7 mouse cellular contexts compared by ENCODE assay signal in the genomic region with DNA sequence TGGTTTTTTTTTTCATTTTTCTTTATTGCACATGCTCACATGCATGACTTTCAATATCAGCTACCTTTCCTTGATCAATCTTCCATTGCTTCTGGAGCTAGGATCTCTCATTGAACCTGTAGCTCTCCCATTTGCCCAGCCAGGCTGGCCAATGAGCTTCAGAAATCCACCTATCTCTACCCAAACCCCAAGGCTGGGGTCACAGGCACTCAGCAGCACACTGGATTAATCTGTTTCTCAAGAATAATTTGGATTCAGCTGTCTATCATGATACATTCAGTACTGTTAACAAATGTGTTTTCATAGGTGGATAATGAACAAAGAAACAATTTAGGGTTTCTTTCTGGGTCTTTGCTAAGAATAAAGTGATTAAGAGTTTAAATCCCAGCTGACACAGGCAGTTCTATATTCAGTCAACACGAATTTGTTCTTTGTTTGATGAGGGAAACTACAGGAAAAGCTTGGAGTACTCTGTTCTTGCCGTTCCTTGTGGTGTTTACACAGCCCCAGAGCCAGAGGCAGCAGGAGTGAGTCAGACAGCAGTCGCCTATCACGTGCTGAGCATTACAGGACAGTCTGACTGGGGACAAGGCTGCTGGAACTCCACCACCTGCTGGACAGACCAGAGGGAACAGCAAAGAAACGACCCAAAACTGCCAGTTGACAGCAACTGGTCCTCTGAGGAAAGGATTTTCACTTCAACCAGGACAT.
DNase-seq lines count a peak whose midpoint lies in the region; ATAC-seq lines count a peak whose summit lies in the region.

No protein-coding gene starts in this region.

- H3K4me1 ChIP-seq in embryonic facial prominence, embryonic 11.5 days (ENCODE audit: control insufficient read depth, insufficient read depth, low read length) = no peaks in the 10 kb centered on the region
- no peaks in the 10 kb centered on the region; the same call in 1 of the 2 replicates for H3K4me1 ChIP-seq in liver, embryonic 11.5 days (replicated peaks; ENCODE audit: control insufficient read depth, insufficient read depth, low read length)

- H3K27me3 ChIP-seq in embryonic facial prominence, embryonic 11.5 days (ENCODE audit: control insufficient read depth, insufficient read depth, low read length) = no peaks in the 10 kb centered on the region
- no peaks in the 10 kb centered on the region for H3K27me3 ChIP-seq in liver, embryonic 11.5 days (replicated peaks; ENCODE audit: control insufficient read depth, insufficient read depth, low read length)

- H3K4me3 ChIP-seq in embryonic facial prominence, embryonic 11.5 days (ENCODE audit: low read depth, low read length) = no peak overlapping the region
- no peak overlapping the region for H3K4me3 ChIP-seq in liver, embryonic 11.5 days (ENCODE audit: low read depth, low read length)

- no peak overlapping the region for H3K9ac ChIP-seq in embryonic facial prominence, embryonic 11.5 days (replicated peaks; ENCODE audit: low read length)
- no peak overlapping the region for H3K9ac ChIP-seq in liver, embryonic 11.5 days (ENCODE audit: low read depth, low read length)

- no peak overlapping the region for H3K27ac ChIP-seq in embryonic facial prominence, embryonic 11.5 days (replicated peaks; ENCODE audit: low read depth, low read length)
- peak overlapping the region; percentile 32; the same call in 1 of the 2 replicates for H3K27ac ChIP-seq in liver, embryonic 11.5 days (ENCODE audit: low read depth, low read length)

- H3K9me3 ChIP-seq in embryonic facial prominence, embryonic 11.5 days (replicated peaks; ENCODE audit: control insufficient read depth, low read length) = no peaks in the 10 kb centered on the region
- H3K9me3 ChIP-seq in liver, embryonic 11.5 days (ENCODE audit: control insufficient read depth, low read length) = no peaks in the 10 kb centered on the region

- H3K4me2 ChIP-seq in embryonic facial prominence, embryonic 11.5 days (ENCODE audit: low read depth, low read length) = no peak overlapping the region
- H3K4me2 ChIP-seq in liver, embryonic 11.5 days = no peak overlapping the region

- 15% methylated on average over 5 of the region's 5 CpGs for WGBS in embryonic facial prominence, embryonic 11.5 days
- 12% methylated on average over 5 of the region's 5 CpGs for WGBS in liver, embryonic 11.5 days

- H3K36me3 ChIP-seq in embryonic facial prominence, embryonic 11.5 days (replicated peaks; ENCODE audit: control insufficient read depth, insufficient read depth, low read depth, low read length) = no peaks in the 10 kb centered on the region
- no peaks in the 10 kb centered on the region for H3K36me3 ChIP-seq in liver, embryonic 11.5 days (ENCODE audit: control insufficient read depth, insufficient read depth, low read length)

- peak; percentile 83; the same call in 1 of the 2 replicates for ATAC-seq in embryonic facial prominence, embryonic 11.5 days (replicated peaks; ENCODE audit: insufficient number of reproducible peaks, low FRiP score, low TSS enrichment, low read depth)
- ATAC-seq in liver, embryonic 11.5 days (replicated peaks; ENCODE audit: low FRiP score) = peak; percentile 89

- DNase-seq in adrenal gland, postnatal 10 days = peak; percentile 79
- peak; percentile 56 for DNase-seq in embryonic facial prominence, embryonic 11.5 days (ENCODE audit: low spot score)
- peak; percentile 74 for DNase-seq in heart, adult 8-10 months (ENCODE audit: low spot score)
- DNase-seq in kidney, adult 9 months = peak; percentile 87
- DNase-seq in liver, embryonic 11.5 days (ENCODE audit: low spot score) = peak; percentile 36
- peak; percentile 39 for DNase-seq in neural tube, embryonic 10.5 days (ENCODE audit: extremely low spot score, low spot score)
- peak; percentile 62 to 81 for DNase-seq in urinary bladder, postnatal 36 days (ENCODE audit: low spot score in 2 of 2)

Comparison
In these comparisons a context has a peak if more than half of its experiments do, and no peak if none do; other contexts are left out.
1. DNase-seq: peak in every context shown above with its lines; median percentile 87 in kidney, adult 9 months; 79 in adrenal gland, postnatal 10 days; 74 in heart, adult 8-10 months; 72 in urinary bladder, postnatal 36 days; 56 in embryonic facial prominence, embryonic 11.5 days; 39 in neural tube, embryonic 10.5 days; 36 in liver, embryonic 11.5 days.